Mouse (Mus musculus): ENCODE data around the gene Dgki.

Dgki gene

DNA sequence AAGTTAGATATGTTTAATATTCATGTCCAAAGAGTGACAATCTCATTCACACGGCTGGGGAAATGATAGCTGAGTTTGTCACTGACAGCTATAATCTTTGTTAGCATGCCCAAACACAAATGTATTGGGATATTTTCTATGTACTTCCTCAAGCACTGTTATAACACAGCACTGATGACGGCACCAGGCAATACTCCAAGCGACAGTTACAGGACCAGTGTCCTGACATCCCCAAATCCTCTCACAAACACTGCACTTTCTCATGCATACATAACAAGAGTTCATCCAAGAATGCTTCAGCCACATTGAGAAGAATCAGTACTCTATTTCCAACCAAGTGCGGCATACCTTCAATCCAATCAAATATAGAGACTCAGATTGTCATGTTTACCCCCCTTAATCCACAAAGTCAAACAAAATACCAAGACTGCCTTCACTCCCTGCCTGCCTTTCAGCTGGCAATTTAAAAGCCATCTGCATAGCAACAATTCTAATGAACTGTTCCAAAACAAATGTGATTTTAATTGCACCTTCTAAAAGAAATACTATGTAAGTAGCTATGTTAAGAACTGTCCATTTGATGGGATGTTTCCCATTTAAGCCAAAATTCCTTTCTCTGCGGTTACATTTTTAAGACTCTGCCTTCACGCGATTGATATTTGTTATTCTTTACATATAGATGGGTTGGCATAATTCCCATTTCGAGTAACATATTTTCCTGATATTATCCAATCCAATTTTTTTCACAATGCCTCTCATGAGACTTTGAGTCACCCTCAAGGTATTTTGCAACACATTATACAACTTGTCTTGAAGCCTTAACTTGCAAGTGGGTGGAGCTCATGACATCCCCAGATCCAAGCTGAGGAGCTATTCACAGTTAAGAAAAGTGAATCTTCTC lies 273.4 kb downstream of the Dgki start:
- DNase-seq (ENCODE audit: low spot score in 2 of 2) = no peak

DNA sequence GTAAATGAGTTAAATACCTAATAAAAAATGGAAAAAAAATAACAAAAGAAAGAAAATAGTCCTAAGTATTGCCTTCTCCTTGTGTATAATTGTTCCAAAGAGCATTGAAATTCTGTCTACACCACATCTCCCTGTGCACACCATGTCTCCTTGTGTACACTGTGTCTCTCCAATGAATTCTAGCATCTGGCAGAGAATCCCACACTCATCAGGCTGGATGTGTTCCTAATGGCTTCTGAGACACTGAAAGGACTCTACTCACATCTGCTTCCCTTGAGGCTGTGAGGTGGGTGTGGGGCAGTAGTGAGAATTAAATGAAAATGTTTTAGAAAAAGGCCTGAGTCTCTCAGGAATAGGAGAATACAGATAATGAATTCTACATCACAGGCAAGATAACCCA lies 283.9 kb downstream of the Dgki start:
- DNase-seq (ENCODE audit: low spot score in 2 of 2) = no peak

DNA sequence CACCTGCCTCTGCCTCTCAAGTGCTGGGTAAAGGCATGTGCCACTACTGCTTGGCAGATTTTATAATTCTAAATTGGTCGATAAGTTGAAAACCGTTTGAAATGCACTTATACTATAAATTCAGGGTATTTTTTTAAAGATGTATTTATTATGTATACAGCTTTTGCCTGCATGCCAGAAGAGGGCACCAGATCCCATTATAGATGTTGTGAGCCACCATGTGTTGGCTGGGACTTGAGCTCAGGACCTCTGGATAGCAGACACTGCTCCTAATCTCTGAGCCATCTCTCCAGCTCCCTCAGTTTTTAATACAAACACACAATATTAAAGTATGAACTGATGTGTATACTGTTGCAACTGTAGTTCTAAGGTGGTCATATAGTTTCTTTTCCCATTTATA lies 288.4 kb downstream of the Dgki start:
- DNase-seq (ENCODE audit: low spot score in 2 of 2) = no peak

DNA sequence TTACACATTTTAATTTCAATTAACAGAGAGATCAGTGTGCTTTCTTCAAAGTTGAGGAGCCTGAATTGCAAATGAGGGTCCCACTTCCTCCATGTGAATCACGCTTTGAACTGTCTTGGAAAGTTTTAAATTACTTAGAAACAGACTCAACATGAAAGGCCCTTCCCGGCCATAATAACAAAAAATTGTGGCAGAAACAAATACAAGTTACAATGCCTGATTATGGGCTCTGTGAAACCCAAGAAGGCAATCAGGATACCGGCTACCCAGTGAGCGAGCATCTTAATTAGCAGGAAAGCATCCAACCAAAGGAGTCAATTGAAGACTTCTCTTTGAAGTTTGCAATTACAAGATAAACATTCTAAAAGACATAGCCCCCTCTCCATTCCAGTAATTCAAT lies 292.4 kb downstream of the Dgki start:
- DNase-seq (ENCODE audit: low spot score in 2 of 2) = no peak

DNA sequence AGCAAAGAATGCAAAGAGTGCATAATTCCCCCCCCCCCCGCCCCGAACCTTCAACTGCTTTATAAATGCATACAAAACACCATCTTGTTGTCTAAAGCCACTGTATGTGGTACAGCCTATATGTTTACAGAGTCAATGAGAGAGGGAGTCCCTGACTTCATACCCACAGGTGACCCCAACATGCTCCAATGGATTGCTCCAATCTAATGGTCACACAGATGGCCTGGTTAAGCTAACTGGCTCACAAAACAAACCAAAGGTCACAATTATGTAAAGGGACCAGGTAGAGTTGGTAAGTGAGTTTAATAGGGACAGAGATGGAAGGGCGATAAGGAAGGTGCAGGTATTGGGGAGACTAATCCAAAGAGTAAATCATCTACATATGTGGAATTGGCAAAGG lies 295.1 kb downstream of the Dgki start:
- DNase-seq (ENCODE audit: low spot score in 2 of 2) = no peak

DNA sequence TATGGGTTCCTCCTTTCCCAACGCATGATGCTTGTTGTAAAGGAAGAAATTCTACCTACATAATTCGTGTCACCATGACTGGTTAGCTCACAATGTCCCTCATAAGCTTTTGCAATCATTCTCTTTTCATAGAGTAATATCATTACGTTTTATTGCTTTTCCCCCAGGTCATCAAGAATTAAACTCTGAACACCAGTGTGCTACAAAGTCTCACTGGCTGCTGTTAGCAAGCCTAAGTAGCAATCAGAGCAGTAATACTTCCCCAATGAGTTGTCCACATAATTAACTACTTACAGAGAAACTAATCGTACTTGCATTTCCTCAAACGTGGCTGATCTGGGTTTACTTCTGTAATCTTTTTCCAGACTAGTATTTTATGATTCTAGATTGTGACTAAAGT lies 296.7 kb downstream of the Dgki start:
- no peak for DNase-seq (ENCODE audit: low spot score in 2 of 2)

DNA sequence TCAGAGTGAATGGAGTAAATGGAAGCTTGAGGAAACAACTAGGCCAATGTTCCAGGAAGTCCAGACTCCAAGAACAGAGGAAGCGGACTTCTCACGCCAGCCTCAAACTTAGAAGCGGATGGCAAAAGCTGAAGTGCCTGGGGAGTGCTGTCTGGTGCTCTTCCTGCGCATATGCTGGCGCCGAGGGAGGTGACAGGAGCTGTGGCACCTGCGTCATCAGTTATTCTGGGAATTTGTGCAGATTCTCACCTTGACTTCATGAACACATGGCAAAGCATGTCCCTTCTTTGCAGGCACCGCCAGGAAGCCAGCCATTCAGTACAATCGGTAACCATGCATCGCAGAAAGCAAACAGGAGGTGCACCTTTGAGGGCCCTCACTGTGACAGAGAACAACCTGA lies 301.0 kb downstream of the Dgki start:
- peak in 1 of 2 experiments; percentile 22 for DNase-seq (ENCODE audit: low spot score in 2 of 2)

DNA sequence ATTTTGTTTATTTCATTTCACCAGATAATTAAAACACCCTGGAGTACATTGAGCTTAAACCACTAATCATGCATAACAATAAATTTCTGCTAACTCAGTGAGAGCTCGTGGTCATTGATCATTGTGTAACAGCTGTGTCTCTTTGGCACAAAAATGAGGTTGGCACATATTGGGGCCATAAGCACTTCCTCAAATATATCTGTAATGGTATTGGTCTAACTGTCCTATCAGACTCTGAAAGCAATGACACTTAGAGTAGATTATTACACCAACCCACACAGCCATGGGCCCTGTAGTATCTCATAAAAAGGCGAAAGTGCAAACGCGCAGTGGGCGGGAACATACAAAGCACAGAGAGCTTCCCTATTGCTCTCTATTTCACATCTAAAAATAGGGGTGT lies 305.7 kb downstream of the Dgki start:
- DNase-seq (ENCODE audit: low spot score in 2 of 2) = no peak

DNA sequence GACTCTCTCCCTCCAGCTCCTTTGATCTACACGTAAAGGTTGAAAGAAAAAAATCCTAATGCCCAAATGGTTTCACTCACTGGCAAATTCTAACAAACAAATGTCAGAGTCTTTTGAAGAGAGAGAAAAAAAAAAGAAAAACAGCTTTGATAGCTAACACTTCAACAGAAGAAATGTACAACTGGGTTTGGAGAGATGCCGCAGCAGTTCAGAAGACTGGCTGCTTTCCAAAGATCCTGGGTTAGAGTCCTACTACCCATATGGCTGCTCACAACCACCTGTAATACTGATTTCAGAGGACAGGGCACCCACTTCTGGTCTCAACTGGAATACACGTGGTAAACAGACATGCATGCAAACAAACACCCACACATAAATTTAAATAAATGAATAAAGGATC lies 309.8 kb downstream of the Dgki start:
- DNase-seq (ENCODE audit: low spot score in 2 of 2) = no peak

DNA sequence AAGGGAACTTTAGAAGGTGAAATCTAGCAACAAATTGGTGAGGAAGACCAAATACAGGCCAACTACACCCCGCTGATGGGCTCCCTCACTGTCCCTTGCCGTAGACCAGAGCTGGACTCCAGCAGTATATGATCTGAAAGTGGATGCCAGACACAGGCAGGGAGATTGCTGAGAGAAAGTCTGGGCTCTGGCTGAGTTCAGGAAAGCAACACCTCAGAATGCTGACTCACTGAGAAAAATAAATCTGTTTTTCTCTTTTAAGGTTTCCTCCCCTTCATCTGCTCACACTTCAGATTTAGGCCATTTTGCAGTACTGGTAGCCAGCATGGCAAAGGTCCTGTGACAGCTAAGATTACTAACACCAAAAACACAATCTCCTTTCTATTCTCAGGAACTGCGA lies 311.2 kb downstream of the Dgki start:
- DNase-seq (ENCODE audit: low spot score in 2 of 2) = peak in 1 of 2 experiments; percentile 26

DNA sequence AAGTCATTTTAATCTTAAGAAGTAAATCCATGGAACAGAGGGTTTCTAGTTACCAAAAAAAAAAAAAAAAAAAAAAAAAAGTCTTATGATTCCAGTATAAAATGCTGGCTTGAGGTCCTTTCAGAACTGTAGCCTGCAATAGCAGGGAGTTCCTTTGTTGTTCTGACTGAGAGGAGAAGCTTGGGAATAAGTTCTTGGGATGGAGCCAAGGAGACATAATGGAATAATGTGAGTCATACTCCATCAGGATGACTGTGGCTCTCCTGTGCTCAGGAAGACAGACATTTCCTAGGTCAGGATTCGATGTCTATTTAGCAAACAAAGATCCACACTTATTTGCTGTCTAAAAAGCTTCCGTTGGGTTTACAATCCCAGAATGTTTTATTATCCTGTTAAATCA lies 318.3 kb downstream of the Dgki start:
- peak in 1 of 2 experiments; percentile 29 for DNase-seq (ENCODE audit: low spot score in 2 of 2)

DNA sequence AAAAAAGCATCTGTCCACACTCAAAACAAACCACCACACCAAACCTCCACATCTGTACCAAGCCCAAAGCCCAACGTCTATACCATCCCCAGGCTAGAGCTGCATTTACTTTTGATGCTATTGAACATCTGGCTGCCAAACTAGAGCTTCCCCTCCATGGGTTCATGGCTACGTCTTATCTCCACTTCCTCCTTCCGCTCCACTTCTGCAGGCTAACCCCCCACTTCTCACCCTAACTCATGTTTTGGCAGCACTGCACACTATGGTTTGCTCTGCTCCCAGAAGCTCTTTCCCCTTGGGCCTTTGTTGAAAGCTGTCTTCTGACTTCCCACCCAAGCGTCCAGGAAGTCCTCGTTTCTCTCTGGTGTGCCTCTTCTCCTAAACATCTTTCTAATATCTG lies 319.5 kb downstream of the Dgki start:
- DNase-seq (ENCODE audit: low spot score in 2 of 2) = no peak

DNA sequence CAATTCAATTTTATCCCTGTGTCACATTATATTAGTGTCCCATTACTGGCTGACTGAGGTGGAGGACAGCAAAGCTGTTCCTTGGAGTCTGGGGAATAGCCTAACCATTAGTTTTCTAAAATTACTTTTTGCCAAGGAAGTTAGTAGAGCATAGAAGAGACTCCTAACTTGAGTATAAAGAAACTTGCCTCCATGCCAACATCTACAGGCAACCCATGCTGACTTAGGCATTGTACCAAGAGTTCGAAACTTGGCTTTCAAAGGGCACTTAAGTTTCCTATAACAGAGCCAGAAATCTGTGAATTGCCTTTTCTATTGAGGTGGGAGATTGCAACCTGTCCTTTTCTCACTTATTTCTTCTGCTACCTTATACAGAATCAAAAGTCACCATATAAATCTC lies 321.8 kb downstream of the Dgki start:
- no peak for DNase-seq (ENCODE audit: low spot score in 2 of 2)

DNA sequence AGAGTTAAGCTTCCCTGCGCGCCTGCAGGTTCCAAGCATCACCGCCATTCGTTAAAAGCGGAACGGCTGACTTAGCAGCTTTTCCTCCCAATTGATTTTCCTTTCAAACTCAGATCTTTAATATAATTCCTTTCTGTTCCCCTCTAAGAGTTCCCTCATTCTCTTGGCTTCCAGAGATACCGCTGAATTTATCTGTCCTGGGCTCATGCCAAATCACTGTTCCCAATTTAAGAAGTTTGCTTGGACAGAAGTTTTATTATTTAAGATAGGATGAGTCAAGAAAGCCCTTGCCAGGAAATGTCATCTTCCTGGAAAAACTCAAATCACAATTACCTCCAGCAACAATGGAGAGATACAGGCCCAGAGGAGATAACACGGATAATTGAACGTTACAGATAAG lies 326.9 kb downstream of the Dgki start:
- no peak for DNase-seq (ENCODE audit: low spot score in 2 of 2)

DNA sequence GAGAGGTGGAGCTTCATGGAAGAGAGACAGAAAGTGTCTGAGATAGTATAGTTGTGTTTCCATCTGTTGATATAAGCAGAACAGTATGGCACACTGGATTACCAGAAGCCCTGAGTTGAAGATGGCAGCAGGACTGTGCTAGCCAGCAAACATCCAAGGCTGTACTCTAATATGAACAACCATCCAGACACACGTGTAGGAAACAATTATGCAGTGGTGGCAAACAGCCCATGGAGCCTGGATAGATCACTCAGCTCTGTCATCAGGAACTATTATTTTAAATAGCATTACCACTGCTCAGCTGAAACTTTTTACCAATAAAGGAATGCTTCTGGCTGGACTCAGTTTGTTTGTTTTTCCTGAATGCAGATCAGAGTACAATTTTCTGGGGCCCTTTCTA lies 327.5 kb downstream of the Dgki start:
- no peak for DNase-seq (ENCODE audit: low spot score in 2 of 2)

DNA sequence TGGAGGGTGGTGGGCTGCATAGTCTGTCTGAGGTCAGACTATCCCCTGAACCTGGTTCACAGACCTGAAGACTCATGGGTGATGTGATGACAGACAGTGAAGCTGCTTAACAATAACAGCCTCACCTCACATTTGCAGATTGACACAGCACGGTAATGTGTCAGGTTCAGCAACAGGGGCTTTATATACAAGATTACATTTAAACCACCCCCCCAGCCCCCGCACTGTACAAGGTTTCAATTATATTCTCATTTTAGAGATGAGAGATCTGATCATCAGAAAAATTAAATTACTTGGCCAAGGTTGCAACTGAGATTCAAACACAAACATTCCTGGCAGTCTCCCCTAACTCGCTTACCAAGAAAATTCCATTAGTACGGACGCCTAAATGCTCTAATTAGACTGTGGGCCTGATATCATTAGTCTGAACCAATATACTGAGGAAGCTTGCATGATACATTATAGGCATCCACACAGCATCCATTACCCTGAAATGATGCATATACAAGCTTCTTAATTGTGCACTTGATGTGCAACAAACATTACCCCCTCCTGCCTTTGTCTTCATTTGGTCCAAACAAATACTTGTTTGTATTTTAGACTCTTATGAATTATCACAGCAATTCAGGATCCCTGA lies 330.6 kb downstream of the Dgki start:
- DNase-seq (ENCODE audit: low spot score in 2 of 2) = no peak

DNA sequence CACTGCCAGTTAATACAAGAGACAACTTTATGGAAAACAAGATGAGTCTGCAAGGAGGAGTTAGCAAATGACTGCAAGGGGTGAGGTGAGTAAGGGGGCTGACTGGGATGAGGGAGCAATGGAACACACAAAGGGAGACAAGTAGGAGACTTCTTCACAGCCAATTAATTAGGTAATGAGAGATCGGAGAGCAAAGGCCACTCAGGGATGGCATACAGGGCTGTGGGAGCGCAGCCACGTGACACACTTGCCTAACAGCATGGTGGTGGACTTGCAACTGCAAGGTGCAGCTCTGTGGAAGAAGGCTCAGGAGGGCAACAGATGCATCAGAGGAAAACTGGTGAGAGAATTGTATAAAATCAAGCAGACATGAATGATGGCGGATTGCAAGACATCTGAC lies 339.3 kb downstream of the Dgki start:
- no peak for DNase-seq (ENCODE audit: low spot score in 2 of 2)

DNA sequence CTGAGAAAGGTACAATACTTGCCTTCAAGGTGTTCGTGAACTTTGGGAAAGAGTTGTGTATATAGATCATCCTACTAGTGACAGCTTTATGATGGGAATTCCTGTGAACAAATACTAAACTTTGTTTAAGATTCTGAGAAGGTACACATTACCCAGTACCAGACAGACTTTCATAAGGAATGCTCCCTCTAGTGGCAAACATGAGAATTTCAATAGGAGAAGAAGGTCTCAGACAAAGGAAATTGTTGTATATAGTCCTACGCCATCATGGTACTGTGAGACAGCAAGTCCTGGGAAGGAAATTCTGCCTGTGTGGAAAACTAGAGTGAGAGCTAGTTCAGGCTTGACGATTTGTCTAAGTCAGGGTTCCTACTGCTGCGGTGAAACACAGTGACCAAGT lies 344.7 kb downstream of the Dgki start:
- no peak for DNase-seq (ENCODE audit: low spot score in 2 of 2)

DNA sequence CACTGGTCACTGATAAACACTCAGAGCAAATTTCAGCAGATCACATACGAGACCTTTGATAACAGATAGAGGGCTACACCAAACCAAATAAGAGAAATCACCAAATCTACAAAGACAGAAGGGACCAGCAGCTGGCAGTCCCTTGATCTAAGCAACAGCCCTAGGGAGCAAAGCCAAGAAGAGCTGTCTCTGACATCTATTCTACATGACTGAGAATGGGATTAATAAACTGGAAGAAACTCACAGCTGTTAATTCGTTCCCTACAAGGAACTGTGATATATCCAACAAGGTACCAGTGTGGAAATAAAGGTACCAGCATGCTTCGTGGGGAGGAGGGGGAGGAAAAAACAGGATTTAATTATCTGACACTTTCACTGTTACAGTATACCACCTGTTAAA lies 349.3 kb downstream of the Dgki start:
- no peak for DNase-seq (ENCODE audit: low spot score in 2 of 2)

DNA sequence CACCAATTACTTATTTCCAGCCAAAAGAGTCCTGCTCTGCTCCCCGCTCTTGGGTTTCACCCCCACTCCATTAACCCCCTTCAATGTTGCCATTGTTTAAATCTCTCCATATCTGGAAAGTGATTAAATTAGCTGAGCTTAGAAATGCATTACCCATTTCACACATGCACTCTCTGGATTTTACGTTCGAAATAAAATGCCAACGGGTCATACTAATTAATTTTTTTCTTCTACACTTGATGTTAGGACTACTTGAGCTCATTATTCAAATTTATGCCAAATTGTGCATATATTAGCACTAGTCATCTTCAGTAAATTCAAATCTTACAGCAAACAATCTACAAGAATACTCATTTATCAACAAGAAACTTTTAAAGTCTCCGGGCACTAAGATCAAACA lies 352.1 kb downstream of the Dgki start:
- no peak for DNase-seq (ENCODE audit: low spot score in 2 of 2)

DNA sequence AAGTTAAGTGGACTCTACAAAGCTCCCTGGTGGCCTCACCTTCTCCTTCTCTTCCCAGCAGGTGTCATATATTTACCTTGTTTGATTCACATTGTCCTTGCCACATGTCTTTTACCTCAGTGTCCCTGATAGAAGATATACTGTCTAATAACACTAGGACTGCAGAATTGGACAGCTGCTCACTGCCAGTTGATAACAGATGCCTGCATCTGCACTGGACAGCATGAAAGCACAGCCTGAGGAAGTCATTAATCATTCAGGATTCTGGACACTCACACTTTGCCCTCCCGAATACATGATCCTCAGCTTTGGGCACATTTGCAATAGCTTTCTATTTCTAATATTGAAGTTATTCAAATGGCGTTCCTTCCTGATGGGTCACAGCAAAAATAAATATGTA lies 362.5 kb downstream of the Dgki start:
- no peak for DNase-seq (ENCODE audit: low spot score in 2 of 2)

DNA sequence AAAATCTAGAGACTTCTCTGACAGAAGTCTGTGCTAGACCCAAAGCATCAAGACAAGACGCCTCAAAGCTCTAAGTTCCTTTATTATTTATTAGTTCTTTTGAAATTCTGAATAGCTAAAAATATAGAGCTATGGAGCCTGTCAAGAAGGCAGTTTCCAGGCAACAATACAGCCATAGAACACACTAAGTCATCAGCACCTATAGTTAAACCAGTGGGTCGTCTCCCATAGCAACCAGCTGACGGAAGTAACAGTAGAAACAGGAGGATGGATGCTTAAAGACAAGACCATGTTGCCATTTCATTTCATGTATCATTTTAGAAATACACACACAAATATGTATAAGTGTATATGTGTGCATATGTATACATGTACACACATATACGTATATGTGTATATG lies 363.2 kb downstream of the Dgki start:
- DNase-seq (ENCODE audit: low spot score in 2 of 2) = no peak

DNA sequence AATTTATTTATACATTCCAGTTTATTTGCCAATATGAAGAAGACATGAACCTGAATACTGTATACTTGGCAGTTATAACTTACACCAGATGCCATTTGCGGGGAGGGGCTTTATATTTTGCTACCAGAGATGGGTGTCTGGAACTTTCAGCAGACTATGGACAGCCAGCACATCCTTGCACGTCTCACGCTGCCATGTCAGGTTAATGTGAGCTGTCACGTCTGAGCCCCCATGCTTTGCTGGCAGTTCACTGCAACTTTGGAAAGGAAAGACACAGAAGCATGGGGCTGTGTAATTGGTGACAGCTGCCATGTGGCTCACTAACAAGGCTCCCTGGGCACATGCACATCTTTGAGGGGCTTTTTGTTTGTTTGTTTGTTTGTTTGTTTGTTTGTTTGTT lies 368.5 kb downstream of the Dgki start:
- no peak for DNase-seq (ENCODE audit: low spot score in 2 of 2)

DNA sequence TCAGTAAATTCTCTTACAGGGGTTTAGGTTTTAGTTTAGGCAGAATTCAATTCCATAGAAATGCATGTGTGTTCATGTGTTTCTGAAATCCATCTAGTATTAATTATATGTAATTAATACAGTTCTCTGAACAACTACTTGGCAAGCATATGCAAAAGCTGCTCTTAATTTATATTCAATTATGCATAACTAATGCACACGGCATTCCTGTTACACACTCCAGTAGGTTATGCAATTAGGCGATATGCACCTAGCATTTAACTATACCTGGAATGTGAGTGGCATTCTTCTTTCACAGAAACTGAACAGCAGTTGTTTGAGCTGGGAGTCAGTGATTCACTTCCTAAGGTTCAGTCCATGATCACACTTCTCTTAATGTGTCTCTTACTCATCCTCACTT lies 370.2 kb downstream of the Dgki start:
- DNase-seq (ENCODE audit: low spot score in 2 of 2) = no peak
